Mouse (Mus musculus): ENCODE data around the gene Fen1. TPM values are rescaled to one million over a fixed set of nuclear protein-coding genes. Genes with fewer than 3 reads are reported as not detected.

Fen1 gene
- 10 to 100 TPM; 41.2 to 58.2 TPM for polyA plus RNA-seq (2017; shearing (Covaris generic))

DNA sequence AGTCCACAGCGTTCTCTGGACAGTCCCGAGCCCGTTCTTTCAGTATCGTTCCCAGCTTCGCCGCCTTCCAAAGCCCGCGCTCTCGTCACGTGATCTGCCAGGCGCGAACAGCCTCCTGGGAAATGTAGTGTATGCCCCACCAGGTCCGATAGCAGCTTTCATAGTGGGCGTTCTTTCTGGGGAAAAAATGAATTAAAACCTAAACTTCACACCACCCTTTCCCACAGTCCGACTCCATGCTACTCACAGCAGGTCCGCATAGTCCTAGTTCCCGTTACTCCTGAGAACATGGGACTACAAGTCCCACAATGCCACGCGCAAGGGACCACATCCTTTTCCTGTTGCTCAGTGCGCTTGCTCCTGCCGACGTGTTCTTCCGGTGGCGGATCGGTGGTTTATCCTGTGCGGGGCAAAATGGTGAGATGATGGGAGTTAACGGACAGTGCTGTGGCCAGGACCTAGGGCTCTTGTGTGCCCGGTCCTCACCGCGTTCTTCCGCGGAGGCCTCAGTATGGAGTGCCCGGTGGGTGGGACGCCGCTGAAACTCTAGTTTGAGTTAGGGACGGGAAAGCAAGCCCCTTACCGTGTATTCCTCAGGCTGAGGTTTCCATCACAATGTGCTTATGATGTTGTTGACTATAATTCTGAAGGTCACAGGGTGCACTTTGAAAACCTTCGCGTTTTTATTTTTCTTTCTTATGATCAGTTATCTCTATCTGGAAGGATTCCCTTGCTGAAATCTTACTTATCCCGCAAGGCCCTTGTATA, at the start of gene Fen1, which contains the start of gene Tmem258:
Fen1 (minus strand) TSS at position 322 of the 768 bp plus-strand sequence.
Tmem258 (plus strand) TSS at position 167 of the 768 bp plus-strand sequence.

DNA sequence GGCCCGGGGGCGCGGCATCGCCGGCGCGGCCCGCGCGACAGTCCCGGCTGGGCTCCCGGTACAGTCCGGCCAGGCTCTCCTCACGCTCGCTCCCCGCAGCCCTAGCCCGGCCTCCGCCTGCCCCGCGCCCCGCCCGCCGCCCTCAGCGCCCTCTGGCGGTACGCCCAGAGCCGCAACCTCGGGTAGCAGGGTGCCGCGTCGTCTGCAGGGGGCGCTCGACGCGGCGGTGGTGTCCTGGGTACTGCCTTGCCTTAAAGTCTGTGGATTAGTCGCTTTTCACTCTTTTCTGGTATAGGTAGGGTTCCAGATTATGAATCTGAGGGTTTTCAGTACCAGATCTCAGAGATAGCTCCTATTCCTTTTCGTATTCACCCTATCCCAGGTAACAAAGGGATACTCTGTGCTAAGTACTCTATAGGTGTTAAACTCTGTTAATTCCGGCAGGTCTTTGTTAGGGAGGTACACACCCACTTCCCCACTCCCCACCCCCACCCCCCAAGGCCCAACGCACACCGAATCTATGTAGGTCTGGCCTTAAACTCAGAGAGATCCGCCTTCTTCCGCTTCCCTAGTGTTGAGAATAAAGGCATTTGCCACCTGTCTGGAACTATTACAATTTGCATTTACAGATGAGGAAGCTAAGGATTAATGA, 36.8 kb upstream of the Fen1 start, which contains the start of gene Myrf:
Myrf (minus strand) TSS at position 95 of the 652 bp plus-strand sequence.

GRCm38 (mm10) chr19:10182670-10183298, 21.2 kb downstream of the Fen1 start, which contains the start of gene Fads1:
TSS of gene Fads1 (plus strand) at chr19:10182888.

Other genes starting within 250 kb of the Fen1 start
- 1,000 to 10,000 TPM; 1,893 to 2,017 TPM for gene Fth1, start 223.6 kb downstream of the Fen1 start, polyA plus RNA-seq (2017; shearing (Covaris generic))
- gene Best1, start 202.5 kb downstream of the Fen1 start, polyA plus RNA-seq (2017; shearing (Covaris generic)) = not detected
- gene Rab3il1, start 202.5 kb downstream of the Fen1 start, polyA plus RNA-seq (2017; shearing (Covaris generic)) = 1 to 10 TPM; 1.3 to 2.2 TPM
- under 1 TPM in 1 of 2 experiments, not detected in 1; 0.14 TPM for gene Fads3, start 162.6 kb downstream of the Fen1 start, polyA plus RNA-seq (2017; shearing (Covaris generic))
- gene Fads2, start 102.4 kb downstream of the Fen1 start, polyA plus RNA-seq (2017; shearing (Covaris generic)) = under 1 TPM; 0.07 to 0.31 TPM
- gene Fads1, start 21.3 kb downstream of the Fen1 start, polyA plus RNA-seq (2017; shearing (Covaris generic)) = 1 to 10 TPM; 4.6 to 7.1 TPM
- 100 to 1,000 TPM; 330 to 343 TPM for gene Tmem258, start 155 bp downstream of the Fen1 start, polyA plus RNA-seq (2017; shearing (Covaris generic))
- gene Myrf, start 36.6 kb upstream of the Fen1 start, polyA plus RNA-seq (2017; shearing (Covaris generic)) = under 1 TPM; 0.06 to 0.27 TPM
- gene Dagla, start 100.7 kb upstream of the Fen1 start, polyA plus RNA-seq (2017; shearing (Covaris generic)) = under 1 TPM; 0.14 to 0.18 TPM
- gene Syt7, start 184.9 kb upstream of the Fen1 start, polyA plus RNA-seq (2017; shearing (Covaris generic)) = under 1 TPM in 1 of 2 experiments, not detected in 1; 0.17 TPM

Data from activated CD4-positive, CD25-positive, alpha-beta regulatory T cell (primary cell).